Comparison of ENCODE assay signal across 28 mouse cellular contexts in genomic region chr3:98982787-98983186, GRCm38 (mm10).
"Had no signal": no experiment of that assay in that cellular context is flagged by ENCODE, and none has a peak within 500 bp of the region (broad histone marks: within the 10 kb centered on the region; RNA-seq: fewer than 3 reads in every experiment).

No protein-coding gene starts in this region.

- H3K27ac ChIP-seq: embryonic facial prominence, embryonic 10.5 days; embryonic facial prominence, embryonic 12.5 days; embryonic facial prominence, embryonic 13.5 days; embryonic facial prominence, embryonic 15.5 days; forebrain, embryonic 10.5 days; forebrain, embryonic 12.5 days; forebrain, embryonic 13.5 days; forebrain, embryonic 15.5 days; gastrocnemius, adult 2 months; heart, adult 2 months had no signal

- H3K9me3 ChIP-seq: embryonic facial prominence, embryonic 10.5 days; embryonic facial prominence, embryonic 12.5 days; embryonic facial prominence, embryonic 13.5 days; embryonic facial prominence, embryonic 15.5 days; forebrain, embryonic 10.5 days; forebrain, embryonic 12.5 days; forebrain, embryonic 13.5 days; forebrain, embryonic 15.5 days had no signal

- H3K9ac ChIP-seq: embryonic facial prominence, embryonic 12.5 days; embryonic facial prominence, embryonic 13.5 days; embryonic facial prominence, embryonic 15.5 days; forebrain, embryonic 12.5 days; forebrain, embryonic 13.5 days; forebrain, embryonic 15.5 days; forebrain, postnatal 0 days had no signal

- H3K4me3 ChIP-seq: embryonic facial prominence, embryonic 10.5 days; embryonic facial prominence, embryonic 12.5 days; embryonic facial prominence, embryonic 13.5 days; embryonic facial prominence, embryonic 15.5 days; erythroblast, embryonic 14.5 days; forebrain, embryonic 10.5 days; forebrain, embryonic 12.5 days; forebrain, embryonic 13.5 days; forebrain, embryonic 15.5 days; gastrocnemius, adult 2 months; heart, adult 2 months had no signal

- ATAC-seq: forebrain, embryonic 13.5 days; forebrain, embryonic 14.5 days; forebrain, embryonic 15.5 days; forebrain, embryonic 16.5 days; forebrain, postnatal 0 days had no signal

- DNase-seq: cerebellum, adult 2 months; cerebellum, adult 8-10 months; cerebellum, adult 9-10 months; cerebellum, adult 9-11 months; cerebellum, postnatal 14 days; cerebellum, postnatal 25 days; cerebellum, postnatal 36 days; embryo, embryonic 11 days; forebrain, postnatal 0 days; gastrocnemius, adult 2 months; gastrocnemius, postnatal 10 days; gastrocnemius, postnatal 14 days; gastrocnemius, postnatal 25 days; gastrocnemius, postnatal 36 days; heart, adult 11 months; heart, adult 18-20 months; heart, adult 2 months had no signal

- H3K36me3 ChIP-seq: embryonic facial prominence, embryonic 10.5 days; embryonic facial prominence, embryonic 12.5 days; embryonic facial prominence, embryonic 13.5 days; embryonic facial prominence, embryonic 15.5 days; forebrain, embryonic 10.5 days; forebrain, embryonic 12.5 days; forebrain, embryonic 15.5 days had no signal

- H3K4me1 ChIP-seq: embryonic facial prominence, embryonic 10.5 days; embryonic facial prominence, embryonic 12.5 days; embryonic facial prominence, embryonic 13.5 days; embryonic facial prominence, embryonic 15.5 days; forebrain, embryonic 10.5 days; forebrain, embryonic 12.5 days; forebrain, embryonic 13.5 days; forebrain, embryonic 15.5 days had no signal

- H3K27me3 ChIP-seq: embryonic facial prominence, embryonic 12.5 days; embryonic facial prominence, embryonic 13.5 days; embryonic facial prominence, embryonic 15.5 days; forebrain, embryonic 12.5 days; forebrain, embryonic 13.5 days; forebrain, embryonic 15.5 days had no signal

- H3K4me2 ChIP-seq: embryonic facial prominence, embryonic 12.5 days; embryonic facial prominence, embryonic 13.5 days; embryonic facial prominence, embryonic 15.5 days; forebrain, embryonic 12.5 days; forebrain, embryonic 13.5 days; forebrain, embryonic 15.5 days had no signal
